Mouse (Mus musculus): ENCODE results near the gene Adprhl1. TPM values are rescaled to one million over a fixed set of nuclear protein-coding genes. Genes with fewer than 3 reads are reported as not detected.

Adprhl1 gene
- total RNA-seq, 4 experiments from 2014 or later = 0.34 to 3.9 (median 1.6) TPM

GRCm38 (mm10) chr8:13194818-13195217, 59.1 kb downstream of the Adprhl1 start:
- DNase-seq = no peak

DNA sequence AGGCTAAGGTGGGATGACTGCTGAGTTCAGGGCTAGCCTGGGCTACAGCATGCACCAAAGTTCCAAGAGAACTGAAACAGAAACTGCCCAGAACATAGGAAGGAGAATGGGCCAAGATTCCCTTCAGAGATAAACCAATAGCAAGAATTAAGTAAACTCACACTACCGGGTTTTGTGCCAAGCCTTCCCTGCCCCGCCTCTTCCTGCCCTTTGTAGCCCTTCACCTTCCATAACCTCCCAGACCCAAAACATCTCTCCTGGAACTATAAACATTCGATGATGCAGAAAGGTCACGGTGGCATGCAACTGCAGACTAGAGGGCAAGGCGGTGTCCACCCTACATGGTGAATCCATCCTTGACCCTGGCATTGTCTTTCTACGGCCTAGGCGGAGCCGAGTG, 63.7 kb downstream of the Adprhl1 start:
- DNase-seq = no peak

- no peak for DNase-seq
Measured at GRCm38 (mm10) chr8:13188857-13189256, 65.1 kb downstream of the Adprhl1 start.

DNA sequence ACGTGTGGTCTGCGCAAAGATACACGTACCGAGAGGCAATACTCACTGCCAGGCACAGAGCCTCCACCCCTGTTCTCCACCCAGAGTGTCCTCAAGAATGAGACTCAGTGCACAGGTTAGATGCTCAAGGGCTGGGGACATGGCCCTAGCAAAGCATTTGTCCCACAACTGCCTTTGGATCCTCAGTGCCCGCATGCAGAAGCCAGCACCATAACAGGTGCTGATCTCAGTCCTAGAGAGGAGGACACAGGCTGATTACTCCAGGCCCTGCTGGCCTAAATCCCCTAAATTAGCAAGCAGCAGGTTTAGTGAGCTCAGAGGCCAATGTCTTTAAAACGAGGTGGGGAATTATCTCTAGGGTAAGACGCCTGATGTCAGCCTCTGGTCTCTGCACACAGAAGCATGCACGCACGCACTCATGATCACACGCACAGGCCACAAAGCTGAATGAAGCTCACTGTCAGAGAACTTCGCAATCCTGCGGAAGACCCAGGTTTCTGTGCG, 65.9 kb downstream of the Adprhl1 start:
- no peak for DNase-seq

DNA sequence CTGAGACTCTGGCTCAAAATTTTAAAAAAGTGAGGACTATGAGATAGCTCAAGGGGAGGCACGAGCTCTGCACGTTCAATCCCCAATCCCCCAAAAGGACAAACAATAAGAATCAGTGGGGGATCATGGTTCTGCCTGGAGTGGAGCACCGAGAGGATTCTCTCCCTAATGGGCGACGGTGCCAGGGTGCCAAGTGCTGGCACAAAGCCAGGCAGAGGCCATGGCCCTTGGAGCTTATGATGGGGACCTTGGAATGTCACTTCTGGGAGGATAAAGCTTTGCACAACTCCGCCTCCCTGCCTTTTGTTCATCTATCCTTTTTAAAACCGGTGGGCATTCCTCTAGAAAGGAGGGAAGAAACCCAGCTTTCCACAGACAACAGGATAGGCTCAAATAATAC, 66.3 kb downstream of the Adprhl1 start:
- DNase-seq = peak; percentile 58

DNA sequence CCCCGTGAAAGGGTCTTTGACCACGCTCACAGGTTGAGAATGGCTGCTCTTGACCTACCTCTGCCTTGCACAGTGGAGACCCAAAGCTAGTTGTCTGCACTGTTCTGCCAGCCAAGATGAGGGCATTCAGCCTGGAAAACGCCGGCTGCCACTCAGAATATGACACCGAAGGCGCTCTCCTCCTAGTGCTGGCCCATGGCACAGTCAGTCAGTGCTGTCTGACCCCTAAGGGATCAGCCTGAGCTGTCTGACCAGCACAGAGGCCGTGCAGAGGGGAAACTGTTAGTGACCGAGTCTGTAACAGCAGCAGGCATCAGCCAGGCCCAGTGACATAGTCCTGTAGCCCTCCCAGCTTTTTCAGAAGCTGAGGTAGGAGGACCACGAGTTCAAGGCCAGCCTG, 66.7 kb downstream of the Adprhl1 start:
- DNase-seq = no peak

- DNase-seq = no peak
Measured at GRCm38 (mm10) chr8:13186819-13187218, 67.1 kb downstream of the Adprhl1 start.

GRCm38 (mm10) chr8:13181691-13181976, 72.3 kb downstream of the Adprhl1 start:
- DNase-seq = no peak

DNA sequence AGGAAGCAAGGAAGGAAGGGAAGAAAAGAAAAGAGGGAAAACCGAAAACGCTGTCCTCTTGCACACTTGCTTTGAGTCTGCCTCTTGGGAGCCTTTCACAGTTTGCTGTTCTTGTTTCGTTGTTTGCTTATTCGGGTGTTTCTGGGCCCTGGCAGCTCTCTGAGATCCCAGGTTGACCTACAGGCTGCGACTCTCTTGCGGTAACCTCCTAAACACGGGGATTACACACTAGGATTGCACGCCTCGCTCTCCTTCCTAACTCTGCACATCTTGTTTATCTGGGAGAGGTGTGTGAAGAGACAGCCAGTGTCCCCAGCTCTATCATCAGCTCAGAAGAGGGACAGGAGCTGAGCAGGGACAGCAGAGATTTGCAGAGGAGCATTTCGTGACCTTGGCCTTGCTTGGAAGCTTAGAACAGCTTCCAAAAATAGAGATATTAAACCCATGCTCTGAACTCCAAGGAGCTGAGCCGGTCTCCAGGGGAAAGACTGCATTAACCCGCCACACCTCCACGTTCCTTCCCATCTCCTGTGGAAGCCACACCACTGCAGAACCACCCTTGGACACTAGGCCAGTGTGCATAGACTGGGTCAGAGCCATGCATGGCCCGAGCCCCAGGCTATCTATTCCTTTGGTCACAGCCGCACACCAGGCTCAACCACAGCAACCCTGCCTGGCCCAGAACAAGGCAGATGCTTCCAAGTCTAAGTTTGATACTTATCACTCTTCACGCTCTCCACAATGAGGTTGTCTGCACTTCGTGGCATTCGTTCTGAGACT, 72.9 kb downstream of the Adprhl1 start:
- DNase-seq = no peak

GRCm38 (mm10) chr8:13180408-13180807, 73.6 kb downstream of the Adprhl1 start:
- no peak for DNase-seq

DNA sequence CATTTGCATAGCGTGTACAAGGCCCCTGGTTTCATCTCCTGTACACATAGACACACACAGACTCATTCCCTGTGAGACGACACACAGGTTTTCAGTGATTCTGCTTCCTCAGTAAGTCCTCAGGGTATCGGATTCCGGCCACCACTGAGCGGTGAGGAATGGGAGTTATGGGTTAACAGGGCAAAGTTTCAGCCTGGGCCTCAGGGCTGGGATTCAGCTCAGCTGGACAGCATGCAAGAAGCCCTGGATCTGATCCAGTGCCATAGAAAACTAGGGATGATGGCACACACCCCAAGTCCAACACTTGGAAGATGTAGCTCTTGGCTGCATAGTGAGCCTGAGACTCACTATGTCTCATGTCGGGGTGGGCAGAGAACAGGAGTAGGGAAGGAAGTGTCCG, 74.0 kb downstream of the Adprhl1 start:
- DNase-seq = no peak

GRCm38 (mm10) chr8:13179482-13179881, 74.5 kb downstream of the Adprhl1 start:
- DNase-seq = no peak

DNA sequence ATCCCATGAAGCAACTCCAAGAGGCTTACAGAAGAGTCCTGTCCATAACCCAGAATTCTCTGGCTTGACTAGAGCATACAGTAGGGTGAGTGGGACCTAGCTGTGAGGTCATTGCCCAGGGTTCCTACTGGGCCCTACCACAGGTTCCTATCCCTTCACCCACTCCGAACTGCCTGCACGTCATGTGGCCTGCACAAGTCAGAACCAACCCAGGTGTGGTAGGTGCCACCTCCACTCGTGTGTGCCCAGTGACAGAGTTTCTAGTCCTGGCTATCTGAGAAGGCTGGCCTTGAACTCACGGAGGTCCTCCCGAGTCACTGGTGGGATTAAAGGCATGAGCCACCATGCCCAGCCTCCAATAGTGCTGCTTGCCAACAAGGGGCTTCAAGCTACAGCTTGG, 75.8 kb downstream of the Adprhl1 start:
- no peak for DNase-seq

- DNase-seq = no peak
Measured at GRCm38 (mm10) chr8:13177173-13177852, 76.6 kb downstream of the Adprhl1 start.

GRCm38 (mm10) chr8:13175650-13176049, 78.3 kb downstream of the Adprhl1 start:
- DNase-seq = no peak

DNA sequence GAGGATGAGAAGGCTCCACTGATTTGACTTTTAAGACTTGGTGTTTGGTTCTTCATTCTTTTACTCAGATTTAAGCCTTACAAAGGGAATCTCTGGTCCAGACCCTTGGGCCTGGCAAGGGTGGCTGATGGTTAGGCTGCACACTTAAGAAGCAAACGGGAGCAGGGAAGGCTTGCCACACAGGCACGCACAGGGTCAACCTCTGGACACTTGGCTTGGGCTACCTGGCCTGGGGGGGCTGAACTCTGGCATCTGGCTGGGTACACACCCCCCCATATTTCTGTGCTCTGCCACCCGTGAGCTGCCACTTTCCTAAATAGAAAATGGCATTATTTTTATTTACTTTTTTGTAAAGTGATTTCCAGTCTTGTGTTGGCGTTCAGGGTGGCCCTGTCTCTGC, 79.2 kb downstream of the Adprhl1 start:
- DNase-seq = no peak

DNA sequence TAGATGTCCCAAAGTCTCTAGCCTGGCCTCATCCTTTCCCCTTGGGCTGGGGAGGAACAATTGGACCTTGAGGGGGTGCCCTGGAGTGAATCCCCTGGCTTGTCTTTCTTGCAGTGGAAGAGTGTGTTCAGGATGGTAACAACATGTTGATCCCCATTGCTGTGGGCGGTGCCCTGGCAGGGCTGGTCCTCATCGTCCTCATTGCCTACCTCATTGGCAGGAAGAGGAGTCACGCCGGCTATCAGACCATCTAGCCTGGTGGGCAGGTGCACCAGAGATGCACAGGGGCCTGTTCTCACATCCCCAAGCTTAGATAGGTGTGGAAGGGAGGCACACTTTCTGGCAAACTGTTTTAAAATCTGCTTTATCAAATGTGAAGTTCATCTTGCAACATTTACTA, 79.7 kb downstream of the Adprhl1 start:
- DNase-seq = no peak

Small RNA genes lying within 50 kb of the gene (microRNA-seq; reads per million reads assigned to microRNA genes)
- 18.4 to 34.0 reads per million in 2 experiments for gene Mir1968

Other genes starting within 250 kb of the Adprhl1 start
- 1 to 10 TPM in 1 of 4 experiments, under 1 TPM in 3; 0.38 to 1.1 (median 0.68) TPM for gene F7, start 228.1 kb downstream of the Adprhl1 start, total RNA-seq (2022)
- 1 to 10 TPM in 2 of 4 experiments, under 1 TPM in 2; 0.52 to 1.9 (median 1.1) TPM for gene F10, start 216.9 kb downstream of the Adprhl1 start, total RNA-seq (2022)
- under 1 TPM in 1 of 4 experiments, not detected in 3; 0.35 TPM for gene Proz, start 193.2 kb downstream of the Adprhl1 start, total RNA-seq (2022)
- gene Pcid2, start 148.7 kb downstream of the Adprhl1 start, total RNA-seq (2022) = 10 to 100 TPM; 24.1 to 33.3 (median 28.1) TPM
- 100 to 1,000 TPM; 160 to 191 (median 169) TPM for gene Cul4a, start 148.5 kb downstream of the Adprhl1 start, total RNA-seq (2022)
- 100 to 1,000 TPM; 434 to 557 (median 482) TPM for gene Lamp1, start 95.0 kb downstream of the Adprhl1 start, total RNA-seq (2022)
- gene Grtp1, start 53.5 kb downstream of the Adprhl1 start, total RNA-seq (2022) = 10 to 100 TPM; 15.0 to 30.3 (median 18.9) TPM
- gene Dcun1d2, start 34.0 kb upstream of the Adprhl1 start, total RNA-seq (2022) = 10 to 100 TPM; 30.6 to 36.7 (median 33.9) TPM
- gene Tmco3, start 34.0 kb upstream of the Adprhl1 start, total RNA-seq (2022) = 10 to 100 TPM; 36.3 to 54.7 (median 46.7) TPM
- gene Tfdp1, start 84.6 kb upstream of the Adprhl1 start, total RNA-seq (2022) = 10 to 100 TPM; 46.2 to 67.4 (median 52.1) TPM
- gene Atp4b, start 142.7 kb upstream of the Adprhl1 start, total RNA-seq (2022) = under 1 TPM in 1 of 4 experiments, not detected in 3; 0.49 TPM
- under 1 TPM in 2 of 4 experiments, not detected in 2; 0.05 to 0.06 TPM for gene Grk1, start 150.9 kb upstream of the Adprhl1 start, total RNA-seq (2022)
- gene Tmem255b, start 181.0 kb upstream of the Adprhl1 start, total RNA-seq (2022) = 1 to 10 TPM in 2 of 4 experiments, under 1 TPM in 2; 0.77 to 1.7 (median 1.1) TPM
- gene Gas6, start 240.3 kb upstream of the Adprhl1 start, total RNA-seq (2022) = 1,000 to 10,000 TPM in 1 of 4 experiments, 100 to 1,000 TPM in 3; 130 to 1,084 (median 297) TPM